Mouse (Mus musculus) neural tube, embryonic 11.5 days (tissue): ENCODE measurements around the gene Fbxo39. TPM values are rescaled to one million over a fixed set of nuclear protein-coding genes. Genes with fewer than 3 reads are reported as not detected.
"Not testable (repeated sequence)": the region's sequence is repeated elsewhere in the genome, so short reads cannot be mapped to it uniquely, and the experiment has no call there.

Experiments
- ATAC-seq: fragments of 200-750 bp; cut with Nextera tagmentation; 2 replicates; pipeline ENCODE4 v1.8.0; 2017; ENCODE audit warnings: moderate number of reproducible peaks, mild to moderate bottlenecking, moderate TSS enrichment, moderate library complexity; ENCODE audit not compliant: insufficient read depth, low FRiP score, low TSS enrichment
- DNase-seq: peaks from one replicate; pipeline ENCODE4 v3.0.0-alpha.2; 2015; ENCODE audit warnings: low spot score
- H3K27ac ChIP-seq: fragments of 300-500 bp; sonication (generic); 2 replicates; pipeline ENCODE4 v1.5.1; 2014; ENCODE audit warnings: low read depth, mild to moderate bottlenecking, low read length
- H3K27me3 ChIP-seq: fragments of 300-500 bp; sonication (generic); 2 replicates; pipeline ENCODE4 v1.6.1; 2014; ENCODE audit warnings: mild to moderate bottlenecking, low read length, mixed read lengths; ENCODE audit not compliant: control insufficient read depth, insufficient read depth
- H3K36me3 ChIP-seq: fragments of 300-500 bp; sonication (generic); 2 replicates; pipeline ENCODE4 v1.6.1; 2014; ENCODE audit warnings: mild to moderate bottlenecking, low read length, moderate library complexity, mixed read lengths; ENCODE audit not compliant: control insufficient read depth, insufficient read depth
- H3K4me1 ChIP-seq: fragments of 300-500 bp; sonication (generic); 2 replicates; pipeline ENCODE4 v1.6.1; 2014; ENCODE audit warnings: low read length, mixed read lengths; ENCODE audit not compliant: control insufficient read depth, insufficient read depth
- H3K4me2 ChIP-seq: fragments of 300-500 bp; sonication (generic); 2 replicates; pipeline ENCODE4 v1.6.1; 2014; ENCODE audit warnings: low read depth, mild to moderate bottlenecking, moderate library complexity
- H3K4me3 ChIP-seq: fragments of 300-500 bp; sonication (generic); 2 replicates; pipeline ENCODE4 v1.5.1; 2014; ENCODE audit warnings: low read depth, low read length
- H3K9ac ChIP-seq: fragments of 300-500 bp; sonication (generic); 2 replicates; pipeline ENCODE4 v1.6.1; 2014; ENCODE audit warnings: mild to moderate bottlenecking, low read length
- H3K9me3 ChIP-seq: fragments of 300-500 bp; sonication (generic); 2 replicates; pipeline ENCODE4 v1.6.1; 2016; ENCODE audit warnings: low read length; ENCODE audit not compliant: control insufficient read depth
- WGBS: fragments of 180-500 bp; shearing (Covaris S2); extraction: QIAGEN DNeasy Blood & Tissue Kit; methylation state at CpG from one replicate; pipeline ENCODE4 v1.1.7; 2014; 5-methylcytosine and 5-hydroxymethylcytosine counted together
- polyA plus RNA-seq: library from polyadenylated mRNA; unstranded; fragments of >200 nt; fragmentation: Nextera tagmentation; extraction: Ambion mirVana; gene quantifications from 2 replicates; pipeline ENCODE4 v1.2.1, GENCODE M21; 2014

Gene Fbxo39
- polyA plus RNA-seq, 1 experiment from 2014 or later, result not detected

DNA sequence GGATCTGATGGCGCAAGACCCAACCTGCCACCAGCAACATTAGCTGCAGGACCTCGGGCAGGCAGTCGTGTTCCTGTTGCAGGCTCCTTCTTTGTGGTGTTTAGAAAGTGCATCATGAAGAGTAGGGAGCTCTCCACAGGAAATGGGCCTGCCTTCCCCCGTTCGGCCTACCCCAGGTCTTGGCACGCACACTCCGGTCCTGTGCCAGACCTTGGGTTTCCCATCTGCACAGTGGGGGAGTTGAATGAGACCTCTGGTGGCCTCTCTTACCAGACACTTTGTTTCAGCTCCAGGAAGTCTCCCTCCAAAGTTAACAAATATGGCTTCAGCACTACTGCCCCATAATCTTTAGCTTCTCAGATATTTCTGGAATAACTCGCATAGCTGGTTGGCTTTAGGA lies 22.5 kb downstream of the Fbxo39 start:
- Histone ChIP-seq H3K27ac (no peak overlapping the region), H3K4me3 (no peak overlapping the region), H3K4me2 (no peak overlapping the region), H3K9me3 (no peaks in the 10 kb centered on the region), H3K4me1 (no peaks in the 10 kb centered on the region), H3K9ac (no peak overlapping the region), H3K36me3 (no peaks in the 10 kb centered on the region), H3K27me3 (no peaks in the 10 kb centered on the region)
- ATAC-seq, result no peak
- no peak for DNase-seq
- WGBS, result 88% methylated on average over 8 of the region's 8 CpGs

- no peaks in the 10 kb centered on the region for H3K27me3 ChIP-seq
- H3K9me3 ChIP-seq, result no peaks in the 10 kb centered on the region
- no peak overlapping the region for H3K4me3 ChIP-seq
- no peak overlapping the region for H3K4me2 ChIP-seq
- H3K36me3 ChIP-seq, result no peaks in the 10 kb centered on the region
- no peaks in the 10 kb centered on the region for H3K4me1 ChIP-seq
- no peak overlapping the region for H3K9ac ChIP-seq
- DNase-seq (peak; percentile 37), ATAC-seq (no peak)
- WGBS, result 41% methylated on average over 5 of the region's 5 CpGs
- no peak overlapping the region for H3K27ac ChIP-seq
Observed at GRCm38 (mm10) chr11:72338437-72338871, 24.2 kb downstream of the Fbxo39 start.

- Histone ChIP-seq H3K4me3 (no peak overlapping the region), H3K4me2 (no peak overlapping the region), H3K4me1 (no peaks in the 10 kb centered on the region), H3K27ac (no peak overlapping the region), H3K27me3 (no peaks in the 10 kb centered on the region), H3K9ac (no peak overlapping the region), H3K9me3 (no peaks in the 10 kb centered on the region), H3K36me3 (no peaks in the 10 kb centered on the region)
- WGBS, result 87% methylated on average over 4 of the region's 4 CpGs
- ATAC-seq (no peak), DNase-seq (no peak)
Observed at GRCm38 (mm10) chr11:72339716-72340115, 25.5 kb downstream of the Fbxo39 start.

DNA sequence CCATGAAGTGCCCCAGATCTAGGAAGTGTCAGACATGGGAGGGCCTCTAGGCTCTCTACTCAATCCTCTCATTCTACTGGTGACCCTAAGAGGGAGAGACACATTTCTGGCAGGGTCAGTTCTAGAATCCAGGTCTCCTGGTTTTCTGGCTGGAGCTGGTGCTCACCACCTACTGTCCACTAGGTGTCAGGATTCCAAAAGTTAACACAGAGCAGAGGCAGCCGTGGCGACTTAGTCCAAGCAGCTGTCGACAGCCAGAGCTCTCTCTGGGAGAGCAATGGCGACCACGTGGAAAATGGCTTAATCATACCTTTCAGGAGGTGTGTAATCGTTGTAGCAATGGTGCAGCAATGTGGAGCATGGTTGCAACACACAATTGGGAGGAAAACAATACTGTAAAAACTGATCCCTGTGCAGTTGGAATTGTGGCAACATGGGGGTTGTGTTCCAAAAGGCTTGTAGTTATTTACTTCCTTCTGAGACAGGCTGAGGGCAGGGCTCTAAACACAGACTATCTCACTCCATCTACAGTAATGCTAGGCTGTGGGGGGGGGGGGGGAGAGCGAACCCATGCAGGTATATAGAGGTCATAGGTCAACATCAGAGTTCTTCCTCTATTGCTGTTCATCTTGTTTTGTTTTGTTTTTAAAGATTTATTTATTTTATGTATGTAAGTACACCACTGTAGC lies 28.4 kb downstream of the Fbxo39 start:
- WGBS, result 13% methylated on average over 7 of the region's 7 CpGs
- no peak overlapping the region for H3K4me3 ChIP-seq

GRCm38 (mm10) chr11:72343238-72343625 lies 29.0 kb downstream of the Fbxo39 start:
- not testable (repeated sequence) for H3K4me2 ChIP-seq, H3K27me3 ChIP-seq, H3K36me3 ChIP-seq, H3K27ac ChIP-seq, H3K9ac ChIP-seq, H3K9me3 ChIP-seq, H3K4me1 ChIP-seq, H3K4me3 ChIP-seq, DNase-seq, ATAC-seq
- whole genome bisulfite sequencing, result 92% methylated on average over 5 of the region's 5 CpGs

More for the DNA sequence above, 28.4 kb downstream of the Fbxo39 start:
- H3K36me3 ChIP-seq, result no peaks in the 10 kb centered on the region
- no peaks in the 10 kb centered on the region for H3K27me3 ChIP-seq
- H3K9ac ChIP-seq, result no peak overlapping the region
- no peak overlapping the region for H3K4me2 ChIP-seq
- H3K4me1 ChIP-seq, result no peaks in the 10 kb centered on the region
- H3K27ac ChIP-seq, result no peak overlapping the region
- DNase-seq (peak; percentile 75), ATAC-seq (peak; percentile 78)
- no peaks in the 10 kb centered on the region for H3K9me3 ChIP-seq

- Histone ChIP-seq H3K36me3 (no peaks in the 10 kb centered on the region), H3K4me1 (no peaks in the 10 kb centered on the region), H3K27me3 (no peaks in the 10 kb centered on the region), H3K9ac (no peak overlapping the region), H3K4me3 (no peak overlapping the region), H3K9me3 (no peaks in the 10 kb centered on the region), H3K27ac (no peak overlapping the region), H3K4me2 (no peak overlapping the region)
- WGBS, result 25% methylated on average over 8 of the region's 8 CpGs
- no peak for ATAC-seq
- peak; percentile 53 for DNase-seq
Observed at GRCm38 (mm10) chr11:72343904-72344303, 29.7 kb downstream of the Fbxo39 start.

DNA sequence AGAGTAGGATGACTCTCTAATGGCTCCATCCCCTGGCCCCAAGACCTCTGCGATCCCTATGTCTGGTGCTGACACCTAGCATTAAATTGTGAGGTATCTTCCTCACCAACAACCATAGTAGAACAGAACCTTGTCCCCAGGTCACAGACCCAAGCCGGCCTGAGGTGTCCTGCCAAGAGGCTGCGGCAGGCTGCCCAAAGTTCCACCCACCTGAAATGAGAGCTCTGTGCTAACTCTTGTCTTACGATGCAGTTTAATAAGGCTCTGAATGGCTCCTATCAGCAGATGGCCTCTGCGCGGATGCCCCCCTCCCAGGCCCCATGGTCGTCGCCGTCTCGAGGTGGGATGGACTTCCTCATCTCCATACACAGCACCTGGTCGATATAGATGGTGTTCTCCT lies 30.2 kb downstream of the Fbxo39 start:
- Histone ChIP-seq H3K4me1 (no peaks in the 10 kb centered on the region), H3K4me3 (no peak overlapping the region), H3K4me2 (no peak overlapping the region), H3K36me3 (no peaks in the 10 kb centered on the region), H3K9me3 (no peaks in the 10 kb centered on the region), H3K27me3 (no peaks in the 10 kb centered on the region), H3K27ac (no peak overlapping the region), H3K9ac (no peak overlapping the region)
- 88% methylated on average over 11 of the region's 11 CpGs for WGBS
- DNase-seq (no peak), ATAC-seq (no peak)

GRCm38 (mm10) chr11:72348563-72348962 lies 34.3 kb downstream of the Fbxo39 start:
- DNase-seq (no peak), ATAC-seq (no peak)
- H3K9ac ChIP-seq, result no peak overlapping the region
- H3K9me3 ChIP-seq, result no peaks in the 10 kb centered on the region
- no peaks in the 10 kb centered on the region for H3K4me1 ChIP-seq
- no peak overlapping the region for H3K27ac ChIP-seq
- H3K36me3 ChIP-seq, result no peaks in the 10 kb centered on the region
- H3K4me3 ChIP-seq, result no peak overlapping the region
- no peaks in the 10 kb centered on the region for H3K27me3 ChIP-seq
- 66% methylated on average over 10 of the region's 10 CpGs for WGBS
- H3K4me2 ChIP-seq, result no peak overlapping the region

GRCm38 (mm10) chr11:72349016-72349415 lies 34.8 kb downstream of the Fbxo39 start:
- Histone ChIP-seq H3K4me2 (no peak overlapping the region), H3K36me3 (no peaks in the 10 kb centered on the region), H3K4me3 (no peak overlapping the region), H3K9ac (no peak overlapping the region), H3K27ac (no peak overlapping the region), H3K9me3 (no peaks in the 10 kb centered on the region), H3K27me3 (no peaks in the 10 kb centered on the region), H3K4me1 (no peaks in the 10 kb centered on the region)
- WGBS, result 60% methylated on average over 8 of the region's 8 CpGs
- ATAC-seq (no peak), DNase-seq (no peak)
